ENCODE assay signal across 8 mouse cellular contexts in genomic region chr16:62646113-62646512, GRCm38 (mm10).
DNase-seq lines count a peak whose midpoint lies in the region; ATAC-seq and TF ChIP-seq lines count a peak whose summit lies in the region.

No protein-coding gene starts in this region.

- in situ Hi-C loops in Patski (cut with MboI; ENCODE audit: low pct_unique_long_range_greater_than_20kb): loop anchor here (5.0 kb wide), 1 partner anchor 139 kb away; no protein-coding TSS in a partner anchor

- H3K36me3 ChIP-seq in hindbrain, embryonic 11.5 days (ENCODE audit: control insufficient read depth, insufficient read depth, low read length): no peaks in the 10 kb centered on the region
- no peaks in the 10 kb centered on the region for H3K36me3 ChIP-seq in hindbrain, embryonic 10.5 days
- no peaks in the 10 kb centered on the region for H3K36me3 ChIP-seq in hindbrain, postnatal 0 days (ENCODE audit: insufficient read depth, low read length)

- DNase-seq in hindbrain, embryonic 11.5 days (ENCODE audit: low spot score): peak; percentile 52
- DNase-seq in hindbrain, embryonic 10.5 days (ENCODE audit: low spot score): no peak
- peak; percentile 32 for DNase-seq in 416B (ENCODE audit: low read depth)
- no peak for DNase-seq in Patski (ENCODE audit: low read depth, low spot score)
- DNase-seq in hindbrain, postnatal 0 days (ENCODE audit: low spot score): peak; percentile 76
- DNase-seq in spleen, postnatal 14 days (ENCODE audit: low spot score in 2 of 2): no peak
- no peak for DNase-seq in urinary bladder, postnatal 10 days (ENCODE audit: low spot score)
- DNase-seq in urinary bladder, adult 2 months (ENCODE audit: low spot score): no peak

- 69% methylated on average over 1 of the region's 1 CpGs for WGBS in hindbrain, embryonic 11.5 days
- 75% methylated on average over 1 of the region's 1 CpGs for WGBS in hindbrain, embryonic 10.5 days
- WGBS in hindbrain, postnatal 0 days: 79% methylated on average over 1 of the region's 1 CpGs

- H3K27me3 ChIP-seq in hindbrain, embryonic 11.5 days (ENCODE audit: control insufficient read depth, insufficient read depth, low read length): no peaks in the 10 kb centered on the region
- no peaks in the 10 kb centered on the region for H3K27me3 ChIP-seq in hindbrain, embryonic 10.5 days (ENCODE audit: insufficient read depth, poor library complexity, severe bottlenecking)
- H3K27me3 ChIP-seq in Patski: peaks cover 4% of the 10 kb centered on the region
- no peaks in the 10 kb centered on the region for H3K27me3 ChIP-seq in hindbrain, postnatal 0 days (ENCODE audit: insufficient read depth, low read length)

- no peak for ATAC-seq in hindbrain, embryonic 11.5 days (ENCODE audit: low FRiP score)
- peak; percentile 49 for ATAC-seq in Patski
- ATAC-seq in hindbrain, postnatal 0 days: peak; percentile 45; the same call in 1 of the 2 replicates

- H3K4me1 ChIP-seq in hindbrain, embryonic 11.5 days (replicated peaks; ENCODE audit: control insufficient read depth, insufficient read depth, low read length): no peaks in the 10 kb centered on the region
- H3K4me1 ChIP-seq in hindbrain, embryonic 10.5 days (replicated peaks): no peaks in the 10 kb centered on the region
- no peaks in the 10 kb centered on the region for H3K4me1 ChIP-seq in hindbrain, postnatal 0 days (ENCODE audit: insufficient read depth, low read length)

- no peak overlapping the region for H3K27ac ChIP-seq in hindbrain, embryonic 11.5 days (ENCODE audit: low read depth, low read length)
- H3K27ac ChIP-seq in hindbrain, embryonic 10.5 days: no peak overlapping the region
- no peak overlapping the region for H3K27ac ChIP-seq in hindbrain, postnatal 0 days

- POLR2A ChIA-PET in Patski (lab: Charles Lee): no interaction called here

- CTCF ChIA-PET in Patski (lab: Charles Lee): interaction anchor here (0.7 to 1.3 kb wide), 2 partner anchors 16 to 37 kb away, joined by 3 read pairs; no protein-coding TSS in a partner anchor

- no peaks in the 10 kb centered on the region for H3K9me3 ChIP-seq in hindbrain, embryonic 11.5 days (ENCODE audit: control insufficient read depth, low read length)
- H3K9me3 ChIP-seq in hindbrain, embryonic 10.5 days: no peaks in the 10 kb centered on the region
- no peaks in the 10 kb centered on the region for H3K9me3 ChIP-seq in hindbrain, postnatal 0 days (ENCODE audit: low read length)

- H3K9ac ChIP-seq in hindbrain, embryonic 11.5 days (ENCODE audit: low read depth, low read length): no peak overlapping the region
- no peak overlapping the region for H3K9ac ChIP-seq in hindbrain, postnatal 0 days (replicated peaks; ENCODE audit: low read length)

- peak; percentile 75 for TF ChIP-seq CTCF in Patski (IDR thresholded peaks at IDR 0.05)
- TF ChIP-seq CTCF in hindbrain, postnatal 0 days (IDR thresholded peaks at IDR 0.05; ENCODE audit: low read depth): peak; percentile 75

- H3K4me2 ChIP-seq in hindbrain, embryonic 11.5 days (replicated peaks; ENCODE audit: low read depth, low read length): no peak overlapping the region
- H3K4me2 ChIP-seq in hindbrain, postnatal 0 days (ENCODE audit: low read depth, low read length): no peak overlapping the region

- no peak overlapping the region for H3K4me3 ChIP-seq in hindbrain, embryonic 11.5 days (ENCODE audit: low read depth, low read length)
- no peak overlapping the region for H3K4me3 ChIP-seq in hindbrain, embryonic 10.5 days
- no peak overlapping the region for H3K4me3 ChIP-seq in hindbrain, postnatal 0 days (ENCODE audit: low read length)

Comparison
In these comparisons a context has a peak if more than half of its experiments do, and no peak if none do; other contexts are left out.
1. DNase-seq: peak in hindbrain, embryonic 11.5 days (single experiment), 416B (single experiment) and hindbrain, postnatal 0 days (single experiment); none in hindbrain, embryonic 10.5 days (single experiment), Patski (single experiment), spleen, postnatal 14 days (0 of 2), urinary bladder, postnatal 10 days (single experiment) and urinary bladder, adult 2 months (single experiment).